Mouse (Mus musculus) neural tube, embryonic 11.5 days (tissue): ENCODE data around the gene Tekt2. TPM values are rescaled to one million over a fixed set of nuclear protein-coding genes. Genes with fewer than 3 reads are reported as not detected.

Experiments
- ATAC-seq: fragments of 200-750 bp; cut with Nextera tagmentation; 2 replicates; pipeline ENCODE4 v1.8.0; 2017; ENCODE audit warnings: moderate number of reproducible peaks, mild to moderate bottlenecking, moderate TSS enrichment, moderate library complexity; ENCODE audit not compliant: insufficient read depth, low FRiP score, low TSS enrichment
- DNase-seq: peaks from one replicate; pipeline ENCODE4 v3.0.0-alpha.2; 2015; ENCODE audit warnings: low spot score
- H3K27ac ChIP-seq: fragments of 300-500 bp; sonication (generic); 2 replicates; pipeline ENCODE4 v1.5.1; 2014; ENCODE audit warnings: low read depth, mild to moderate bottlenecking, low read length
- H3K27me3 ChIP-seq: fragments of 300-500 bp; sonication (generic); 2 replicates; pipeline ENCODE4 v1.6.1; 2014; ENCODE audit warnings: mild to moderate bottlenecking, low read length, mixed read lengths; ENCODE audit not compliant: control insufficient read depth, insufficient read depth
- H3K36me3 ChIP-seq: fragments of 300-500 bp; sonication (generic); 2 replicates; pipeline ENCODE4 v1.6.1; 2014; ENCODE audit warnings: mild to moderate bottlenecking, low read length, moderate library complexity, mixed read lengths; ENCODE audit not compliant: control insufficient read depth, insufficient read depth
- H3K4me1 ChIP-seq: fragments of 300-500 bp; sonication (generic); 2 replicates; pipeline ENCODE4 v1.6.1; 2014; ENCODE audit warnings: low read length, mixed read lengths; ENCODE audit not compliant: control insufficient read depth, insufficient read depth
- H3K4me2 ChIP-seq: fragments of 300-500 bp; sonication (generic); 2 replicates; pipeline ENCODE4 v1.6.1; 2014; ENCODE audit warnings: low read depth, mild to moderate bottlenecking, moderate library complexity
- H3K4me3 ChIP-seq: fragments of 300-500 bp; sonication (generic); 2 replicates; pipeline ENCODE4 v1.5.1; 2014; ENCODE audit warnings: low read depth, low read length
- H3K9ac ChIP-seq: fragments of 300-500 bp; sonication (generic); 2 replicates; pipeline ENCODE4 v1.6.1; 2014; ENCODE audit warnings: mild to moderate bottlenecking, low read length
- H3K9me3 ChIP-seq: fragments of 300-500 bp; sonication (generic); 2 replicates; pipeline ENCODE4 v1.6.1; 2016; ENCODE audit warnings: low read length; ENCODE audit not compliant: control insufficient read depth
- whole genome bisulfite sequencing: fragments of 180-500 bp; shearing (Covaris S2); extraction: QIAGEN DNeasy Blood & Tissue Kit; methylation state at CpG from one replicate; pipeline ENCODE4 v1.1.7; 2014; 5-methylcytosine and 5-hydroxymethylcytosine counted together
- polyA plus RNA-seq: library from polyadenylated mRNA; unstranded; fragments of >200 nt; fragmentation: Nextera tagmentation; extraction: Ambion mirVana; gene quantifications from 2 replicates; pipeline ENCODE4 v1.2.1, GENCODE M21; 2014

Gene Tekt2
- polyA plus RNA-seq, 1 experiment from 2014 or later = 1.2 TPM

GRCm38 (mm10) chr4:126324861-126325260, 627 bp downstream of the Tekt2 start:
- WGBS = 30% methylated on average over 13 of the region's 13 CpGs
- ATAC-seq (no peak), DNase-seq (no peak)
- H3K27ac ChIP-seq = no peak overlapping the region
- H3K4me1 ChIP-seq = peaks cover 7% of the 10 kb centered on the region; the same call in 1 of the 2 replicates
- H3K4me2 ChIP-seq = no peak overlapping the region
- no peaks in the 10 kb centered on the region for H3K9me3 ChIP-seq
- no peak overlapping the region for H3K4me3 ChIP-seq
- no peak overlapping the region for H3K9ac ChIP-seq
- H3K36me3 ChIP-seq = no peaks in the 10 kb centered on the region
- peaks cover 19% of the 10 kb centered on the region for H3K27me3 ChIP-seq

GRCm38 (mm10) chr4:126322646-126323045, 2.8 kb downstream of the Tekt2 start:
- ATAC-seq = no peak
- H3K27ac ChIP-seq = no peak overlapping the region
- WGBS = 96% methylated on average over 13 of the region's 13 CpGs

GRCm38 (mm10) chr4:126321854-126322511, 3.5 kb downstream of the Tekt2 start:
- no peaks in the 10 kb centered on the region for H3K9me3 ChIP-seq
- H3K4me1 ChIP-seq = peaks cover 7% of the 10 kb centered on the region; the same call in 1 of the 2 replicates
- DNase-seq = no peak
- 55% methylated on average over 28 of the region's 28 CpGs for WGBS
- H3K27ac ChIP-seq = no peak overlapping the region
- peak overlapping the region; percentile 65; the same call in 1 of the 2 replicates for H3K4me3 ChIP-seq
- peaks cover 5% of the 10 kb centered on the region for H3K36me3 ChIP-seq
- H3K4me2 ChIP-seq = peak overlapping the region; percentile 17
- H3K27me3 ChIP-seq = peaks cover 19% of the 10 kb centered on the region
- no peak overlapping the region for H3K9ac ChIP-seq
- ATAC-seq = peak; percentile 25; the same call in 1 of the 2 replicates

More at GRCm38 (mm10) chr4:126322646-126323045, 2.8 kb downstream of the Tekt2 start:
- peaks cover 7% of the 10 kb centered on the region; the same call in 1 of the 2 replicates for H3K4me1 ChIP-seq
- no peak overlapping the region for H3K4me2 ChIP-seq
- DNase-seq = no peak
- H3K4me3 ChIP-seq = no peak overlapping the region
- H3K9me3 ChIP-seq = no peaks in the 10 kb centered on the region
- H3K9ac ChIP-seq = no peak overlapping the region
- H3K36me3 ChIP-seq = peaks cover under 1% of the 10 kb centered on the region; the same call in 1 of the 2 replicates
- H3K27me3 ChIP-seq = peaks cover 19% of the 10 kb centered on the region

- under 1% methylated on average over 76 of the region's 80 CpGs for WGBS
- Histone ChIP-seq H3K27me3 (peaks cover 19% of the 10 kb centered on the region), H3K4me2 (peak within 1 kb of the TSS; percentile 67), H3K27ac (peak within 1 kb of the TSS; percentile 40; the same call in 1 of the 2 replicates), H3K4me3 (peak within 1 kb of the TSS; percentile 65), H3K9me3 (no peaks in the 10 kb centered on the region), H3K36me3 (peaks cover 10% of the 10 kb centered on the region), H3K4me1 (peaks cover 7% of the 10 kb centered on the region; the same call in 1 of the 2 replicates), H3K9ac (peak within 1 kb of the TSS; percentile 72)
- DNase-seq = peak; percentile 99
- peak; percentile 76 for ATAC-seq
Observed at GRCm38 (mm10) chr4:126321111-126321853, 4.2 kb downstream of the Tekt2 start, which contains the start of gene Adprhl2. Gene Adprhl2, minus strand, starts transcription at chr4:126321703.

GRCm38 (mm10) chr4:126319806-126320205, 5.7 kb downstream of the Tekt2 start:
- peaks cover 7% of the 10 kb centered on the region; the same call in 1 of the 2 replicates for H3K4me1 ChIP-seq
- 95% methylated on average over 6 of the region's 6 CpGs for WGBS
- H3K36me3 ChIP-seq = peaks cover 17% of the 10 kb centered on the region
- H3K4me3 ChIP-seq = no peak overlapping the region
- no peak overlapping the region for H3K27ac ChIP-seq
- DNase-seq (no peak), ATAC-seq (no peak)
- H3K9me3 ChIP-seq = no peaks in the 10 kb centered on the region
- H3K4me2 ChIP-seq = no peak overlapping the region
- H3K27me3 ChIP-seq = peaks cover 8% of the 10 kb centered on the region
- H3K9ac ChIP-seq = no peak overlapping the region

GRCm38 (mm10) chr4:126316443-126317040, 8.9 kb downstream of the Tekt2 start:
- peaks cover 7% of the 10 kb centered on the region; the same call in 1 of the 2 replicates for H3K4me1 ChIP-seq
- H3K4me3 ChIP-seq = no peak overlapping the region
- H3K9ac ChIP-seq = no peak overlapping the region
- H3K9me3 ChIP-seq = no peaks in the 10 kb centered on the region
- 95% methylated on average over 13 of the region's 13 CpGs for WGBS
- no peaks in the 10 kb centered on the region for H3K27me3 ChIP-seq
- no peak overlapping the region for H3K27ac ChIP-seq
- DNase-seq (no peak), ATAC-seq (no peak)
- H3K4me2 ChIP-seq = no peak overlapping the region
- H3K36me3 ChIP-seq = peaks cover 17% of the 10 kb centered on the region

GRCm38 (mm10) chr4:126315931-126316330, 9.6 kb downstream of the Tekt2 start:
- no peak overlapping the region for H3K4me3 ChIP-seq
- H3K27ac ChIP-seq = no peak overlapping the region
- no peak overlapping the region for H3K9ac ChIP-seq
- no peaks in the 10 kb centered on the region for H3K27me3 ChIP-seq
- ATAC-seq (no peak), DNase-seq (no peak)
- peaks cover 17% of the 10 kb centered on the region for H3K36me3 ChIP-seq
- no peak overlapping the region for H3K4me2 ChIP-seq
- WGBS = 50% methylated on average over 5 of the region's 5 CpGs
- peaks cover 7% of the 10 kb centered on the region; the same call in 1 of the 2 replicates for H3K4me1 ChIP-seq
- no peaks in the 10 kb centered on the region for H3K9me3 ChIP-seq

GRCm38 (mm10) chr4:126314393-126314792, 11.1 kb downstream of the Tekt2 start:
- 48% methylated on average over 10 of the region's 10 CpGs for WGBS
- Histone ChIP-seq H3K4me3 (no peak overlapping the region), H3K9ac (no peak overlapping the region), H3K36me3 (peaks cover 17% of the 10 kb centered on the region), H3K9me3 (no peaks in the 10 kb centered on the region), H3K27me3 (no peaks in the 10 kb centered on the region), H3K27ac (no peak overlapping the region), H3K4me2 (no peak overlapping the region), H3K4me1 (no peaks in the 10 kb centered on the region)
- no peak for ATAC-seq
- peak; percentile 38 for DNase-seq
